Mouse (Mus musculus) testis, postnatal 10 days (tissue): ENCODE data around the gene Pik3c2a.
"Not testable (repeated sequence)": the region's sequence is repeated elsewhere in the genome, so short reads cannot be mapped to it uniquely, and the experiment has no call there.

Source experiments
- DNase-seq: peaks from one replicate; pipeline ENCODE4 v3.0.0; 2021; ENCODE audit warnings: low spot score

Pik3c2a gene

DNA sequence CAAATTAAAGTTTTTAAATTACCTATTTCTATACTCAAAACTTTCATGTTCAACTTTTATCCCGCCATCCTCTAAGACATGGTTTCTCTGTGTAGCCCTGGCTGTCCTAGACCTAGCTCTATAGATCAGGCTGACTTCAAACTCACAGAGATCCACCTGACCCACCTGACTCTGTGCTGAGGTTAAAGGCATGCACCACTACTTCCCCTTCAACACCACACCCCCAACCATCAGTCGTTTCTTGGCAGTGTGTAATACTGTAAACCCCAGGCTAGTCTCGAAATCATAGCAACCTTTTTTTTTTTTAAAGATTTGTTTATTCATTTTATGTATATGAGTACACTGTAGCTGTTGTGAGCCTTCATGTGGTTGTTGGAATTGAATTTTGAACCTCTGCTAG lies 50.9 kb downstream of the Pik3c2a start:
- DNase-seq: no peak

- DNase-seq: not testable (repeated sequence)
Measured at GRCm38 (mm10) chr7:116387389-116387788, 55.9 kb downstream of the Pik3c2a start.

DNA sequence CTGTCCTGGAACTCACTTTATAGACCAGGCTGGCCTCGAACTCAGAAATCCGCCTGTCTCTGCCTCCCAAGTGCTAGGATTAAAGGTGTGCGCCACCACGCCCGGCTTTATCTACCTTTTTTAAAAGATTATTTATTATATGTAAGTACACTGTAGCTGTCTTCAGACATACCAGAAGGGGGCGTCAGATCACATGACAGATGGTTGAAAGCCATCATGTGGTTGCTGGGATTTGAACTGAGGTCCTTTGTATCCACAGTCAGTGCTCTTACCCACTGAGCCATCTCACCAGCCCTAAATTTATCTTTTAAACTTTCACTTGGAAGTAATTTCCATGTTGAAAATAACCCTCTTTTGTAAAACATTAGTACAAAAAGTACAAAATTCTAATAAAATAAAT lies 64.1 kb downstream of the Pik3c2a start:
- DNase-seq: not testable (repeated sequence)

DNA sequence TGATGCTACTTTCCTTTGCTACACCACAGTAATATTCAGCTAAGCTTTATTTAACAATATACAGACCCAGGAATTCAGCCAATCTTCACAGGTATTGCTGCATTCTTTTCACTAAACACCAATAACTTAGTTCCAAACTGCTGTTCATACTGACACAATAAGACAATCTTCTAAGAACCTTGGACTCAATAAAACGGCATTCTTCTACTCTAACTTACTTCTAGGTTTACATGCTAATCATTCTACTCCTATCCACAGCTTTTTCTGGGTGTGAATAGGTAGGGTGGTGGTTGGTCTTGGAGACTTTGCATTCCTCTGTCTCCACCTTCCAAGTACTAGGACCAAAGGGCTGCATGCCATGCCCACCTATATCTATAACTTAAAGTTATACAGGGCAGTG lies 69.0 kb downstream of the Pik3c2a start:
- DNase-seq: no peak

GRCm38 (mm10) chr7:116336226-116336625 lies 107.0 kb downstream of the Pik3c2a start:
- DNase-seq: peak; percentile 79

GRCm38 (mm10) chr7:116335133-116335532 lies 108.1 kb downstream of the Pik3c2a start:
- no peak for DNase-seq

GRCm38 (mm10) chr7:116334669-116335038 lies 108.6 kb downstream of the Pik3c2a start:
- no peak for DNase-seq

- DNase-seq: peak; percentile 98
Measured at GRCm38 (mm10) chr7:116333713-116334668, 109.3 kb downstream of the Pik3c2a start, which contains the start of gene Rps13. Gene Rps13 (minus strand): TSS chr7:116334195.

DNA sequence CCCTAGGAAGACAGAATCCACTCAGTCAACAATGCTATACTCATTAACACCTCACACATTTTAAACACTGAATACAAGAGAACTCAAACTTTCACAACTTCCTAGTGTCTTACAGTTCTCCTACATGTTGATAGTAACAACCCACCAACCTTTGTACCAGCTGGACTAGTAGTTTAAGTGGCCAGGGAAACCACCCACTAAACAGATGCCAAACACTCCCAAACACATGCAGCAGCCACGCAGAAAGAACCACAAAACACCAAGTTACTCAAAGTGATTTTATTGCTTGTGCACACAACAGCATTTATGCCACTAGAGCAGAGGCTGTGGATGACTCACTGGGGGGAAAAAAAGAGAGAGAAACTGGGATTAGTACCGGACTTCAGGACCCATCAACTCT lies 112.0 kb downstream of the Pik3c2a start:
- DNase-seq: no peak

DNA sequence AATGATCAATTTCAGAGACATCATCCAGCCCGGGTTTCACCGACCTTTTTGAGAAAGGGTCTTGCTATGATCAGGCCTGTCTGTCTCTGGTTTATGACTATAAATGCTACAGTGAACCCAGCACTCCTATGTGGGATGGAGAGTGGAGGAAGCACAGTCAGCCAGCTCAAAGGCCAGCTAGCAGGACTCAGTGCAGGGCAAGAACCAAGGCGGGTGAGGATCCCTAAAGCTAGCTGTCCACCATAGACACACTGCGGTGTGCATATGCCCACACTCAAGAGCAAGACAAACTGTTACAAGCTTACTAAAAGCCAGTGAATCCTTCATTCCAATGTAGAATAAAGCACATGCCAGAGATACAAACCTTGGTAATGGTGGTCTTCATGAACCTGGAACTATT lies 113.4 kb downstream of the Pik3c2a start:
- DNase-seq: no peak

DNA sequence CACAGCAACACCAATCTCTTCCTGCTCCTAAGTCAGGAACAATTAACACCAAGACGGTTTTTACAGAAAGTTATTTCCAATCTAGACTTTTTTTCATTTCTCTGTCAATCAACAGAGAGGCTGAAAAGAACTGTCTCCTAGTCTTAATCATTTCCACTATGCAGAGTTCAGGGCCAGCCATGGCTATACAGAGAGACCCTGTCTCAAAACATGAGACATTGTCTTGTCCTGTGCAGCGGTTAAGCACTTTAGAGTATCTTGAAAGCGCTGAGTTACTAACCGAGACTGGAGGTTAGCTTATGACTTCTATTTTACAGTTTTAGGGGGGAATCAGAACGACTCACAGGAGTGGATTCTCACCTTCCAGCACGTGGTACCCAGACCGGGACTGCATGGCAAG lies 114.5 kb downstream of the Pik3c2a start:
- no peak for DNase-seq

DNA sequence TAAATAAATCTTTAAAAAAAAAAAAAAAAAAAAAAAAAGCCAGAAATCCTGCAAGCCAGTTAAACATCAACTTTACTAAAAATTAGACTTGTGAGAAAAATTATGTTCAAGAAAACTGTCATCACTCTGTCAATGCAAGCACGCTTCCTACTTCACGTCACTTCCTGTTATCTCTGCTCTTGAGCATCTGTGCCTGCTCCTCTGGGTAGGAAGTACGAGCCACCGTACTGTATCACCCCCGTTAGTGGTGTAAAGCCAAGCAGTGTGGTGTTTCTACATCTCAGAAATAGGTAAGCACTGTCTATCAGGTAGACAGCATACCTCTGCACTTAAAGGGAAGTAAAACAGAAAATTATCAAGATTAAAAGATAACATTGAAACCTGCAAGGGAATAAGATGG lies 115.3 kb downstream of the Pik3c2a start:
- DNase-seq: no peak

DNA sequence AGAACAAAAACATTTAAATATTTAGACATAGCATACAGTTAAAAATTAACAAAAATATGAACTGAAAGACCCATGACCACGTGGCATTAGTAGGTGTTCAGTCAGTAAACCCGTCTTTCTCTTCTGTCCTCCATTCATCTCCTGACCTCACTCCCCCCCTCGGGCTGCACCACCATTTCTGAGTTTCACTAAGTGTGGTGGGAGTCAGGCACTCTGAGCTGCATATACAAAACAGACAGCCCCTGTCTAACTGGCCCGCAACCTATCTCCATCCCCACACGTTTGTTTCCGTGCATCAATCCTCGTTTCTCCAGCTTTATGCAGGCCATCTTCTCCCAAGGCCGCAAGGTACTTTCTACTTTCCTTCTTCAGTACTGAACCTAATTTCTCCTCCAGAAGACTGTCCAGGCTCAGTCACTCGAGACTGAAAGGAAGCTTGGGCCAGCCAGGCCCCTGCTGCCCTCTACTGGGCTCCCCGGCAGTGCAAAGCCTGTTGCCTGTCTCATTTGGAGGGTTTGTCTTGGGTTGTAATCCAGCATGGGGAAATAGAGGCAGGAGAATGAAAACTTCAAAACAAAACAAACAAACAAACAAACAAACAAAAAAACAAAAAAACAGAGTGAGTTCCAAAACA lies 119.8 kb downstream of the Pik3c2a start:
- DNase-seq: peak; percentile 86

DNA sequence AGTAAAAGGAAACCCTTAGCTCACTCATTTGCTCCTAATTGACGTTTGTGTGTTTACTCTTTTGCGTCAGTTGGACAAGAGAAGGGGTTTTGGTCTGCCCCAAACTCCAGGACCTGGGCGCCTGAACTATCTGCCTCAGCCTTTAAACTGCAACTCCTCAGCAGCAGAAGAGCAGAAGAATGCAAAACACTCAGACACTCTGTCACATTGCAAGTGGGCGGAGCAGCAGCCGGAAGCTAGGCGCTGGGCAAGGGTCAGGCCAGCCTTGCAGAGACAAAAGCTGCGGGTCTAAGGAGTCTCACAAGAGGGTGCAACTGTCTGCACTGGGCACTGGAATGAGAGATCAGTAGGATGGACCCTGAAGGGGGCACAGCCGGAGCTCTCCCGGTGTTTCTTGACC lies 133.8 kb downstream of the Pik3c2a start:
- DNase-seq: peak; percentile 59

DNA sequence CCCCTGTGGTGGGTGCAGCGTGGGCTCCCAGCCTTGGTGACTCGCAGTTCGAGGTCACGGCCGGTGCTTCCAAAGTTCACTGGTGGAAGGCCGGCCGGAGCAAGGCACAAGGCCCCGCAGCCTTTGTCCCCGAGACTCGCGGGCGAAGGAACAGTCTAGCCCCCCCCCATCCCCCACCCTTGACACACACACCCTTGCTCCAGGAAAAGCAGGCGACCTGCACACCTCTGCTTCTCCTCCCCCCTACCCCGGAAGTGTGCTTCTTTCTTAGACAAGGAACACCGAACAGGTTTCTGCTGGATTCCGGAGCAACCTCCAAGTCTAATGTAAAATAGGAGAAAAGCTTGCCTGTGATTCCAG lies 134.6 kb downstream of the Pik3c2a start:
- peak; percentile 67 for DNase-seq

GRCm38 (mm10) chr7:116307871-116308631 lies 135.2 kb downstream of the Pik3c2a start, which contains the start of gene Plekha7:
Gene Plekha7 (minus strand): TSS chr7:116308376.
- peak; percentile 72 for DNase-seq

GRCm38 (mm10) chr7:116307099-116307870 lies 136.0 kb downstream of the Pik3c2a start:
- peak; percentile 86 for DNase-seq

DNA sequence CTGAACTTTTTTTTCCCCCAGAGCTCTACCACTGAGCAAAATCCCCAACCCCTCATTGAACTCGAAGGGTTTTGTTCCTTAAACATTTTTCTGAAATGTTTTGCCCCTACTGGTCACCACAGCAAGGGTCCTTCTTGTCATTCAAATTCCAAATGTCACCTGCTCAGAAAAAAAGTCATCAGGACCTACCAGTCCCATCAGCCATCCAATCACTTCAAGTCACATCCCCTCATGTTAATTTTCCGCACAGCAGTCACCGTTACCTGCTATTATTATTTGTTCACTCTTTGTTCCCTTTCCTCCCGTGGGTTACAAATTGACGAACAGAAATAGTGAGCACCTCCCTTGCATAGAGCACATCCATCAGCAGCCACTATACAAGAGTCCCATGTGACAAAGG lies 136.6 kb downstream of the Pik3c2a start:
- no peak for DNase-seq

DNA sequence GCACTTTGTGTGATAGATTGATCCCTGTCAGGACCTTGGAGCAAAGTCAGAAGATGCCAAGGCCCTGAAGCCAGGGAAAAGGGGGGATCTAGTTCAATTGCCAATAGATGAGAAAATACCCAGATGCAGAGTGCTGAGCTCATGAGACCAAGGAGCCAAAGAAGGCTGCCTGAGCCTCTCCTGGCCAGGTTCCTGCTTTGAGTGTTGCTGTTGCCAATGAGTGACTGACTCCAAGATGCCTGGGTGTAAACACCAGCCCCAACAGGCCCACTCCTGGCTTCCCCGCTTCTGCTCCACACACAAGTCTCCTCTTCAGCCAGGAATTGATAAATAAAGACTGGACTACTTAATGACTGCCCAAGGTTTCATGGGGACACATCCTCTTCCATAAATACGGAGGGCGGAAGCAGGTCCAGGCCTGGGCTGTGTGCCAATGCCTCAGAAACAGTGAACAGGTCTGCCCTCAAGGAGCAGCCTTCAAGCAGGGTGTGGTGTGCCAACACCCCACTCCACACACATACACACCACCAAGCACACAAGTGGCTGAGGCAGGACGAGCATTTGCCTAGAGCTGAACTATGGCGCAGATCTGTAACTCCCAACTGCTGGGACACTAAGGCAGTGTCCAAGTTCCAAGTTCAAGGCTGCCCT lies 141.5 kb downstream of the Pik3c2a start:
- DNase-seq: no peak

- no peak for DNase-seq
Measured at GRCm38 (mm10) chr7:116301144-116301543, 142.1 kb downstream of the Pik3c2a start.

DNA sequence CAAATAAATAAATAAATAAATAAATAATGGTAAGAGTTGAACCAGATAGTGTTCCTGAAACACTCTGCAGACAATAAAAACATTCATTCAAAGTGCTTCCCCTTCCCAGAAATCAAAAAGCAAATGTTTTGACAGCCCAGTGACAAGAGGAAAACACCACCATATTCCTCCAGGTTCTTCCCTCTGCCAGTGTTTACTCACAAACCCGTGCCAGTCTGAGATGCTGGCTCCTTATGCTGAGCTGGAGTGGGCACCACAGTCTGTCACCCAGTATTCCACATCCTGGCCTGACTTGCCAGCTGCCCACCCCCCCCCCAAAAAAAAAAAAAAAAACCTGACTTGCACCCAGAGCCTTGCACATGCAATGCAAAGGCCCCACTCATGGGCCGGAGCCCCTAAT lies 144.4 kb downstream of the Pik3c2a start:
- DNase-seq: no peak
